Mouse (Mus musculus) hindbrain, embryonic 10.5 days (tissue): ENCODE results near the gene Soat1. TPM values are rescaled to one million over a fixed set of nuclear protein-coding genes. Genes with fewer than 3 reads are reported as not detected.
"Not testable (repeated sequence)": the region's sequence is repeated elsewhere in the genome, so short reads cannot be mapped to it uniquely, and the experiment has no call there.

Source experiments
- DNase-seq: peaks from one replicate; pipeline ENCODE4 v3.0.0-alpha.2; 2017; ENCODE audit warnings: low spot score
- H3K27ac ChIP-seq: fragments of 300-500 bp; sonication (generic); 2 replicates; pipeline ENCODE4 v1.5.1; 2016; ENCODE audit warnings: mild to moderate bottlenecking, moderate library complexity
- H3K27me3 ChIP-seq: fragments of 300-500 bp; sonication (generic); 2 replicates; pipeline ENCODE4 v1.6.1; 2016; ENCODE audit warnings: mild to moderate bottlenecking; ENCODE audit not compliant: poor library complexity, insufficient read depth, severe bottlenecking
- H3K36me3 ChIP-seq: fragments of 300-500 bp; sonication (generic); 2 replicates; pipeline ENCODE4 v1.6.1; 2016; ENCODE audit warnings: mild to moderate bottlenecking, moderate library complexity
- H3K4me1 ChIP-seq: fragments of 300-500 bp; sonication (generic); replicated peaks from 2 replicates; pipeline ENCODE4 v1.6.1; 2016; ENCODE audit warnings: mild to moderate bottlenecking
- H3K4me3 ChIP-seq: fragments of 300-500 bp; sonication (generic); 2 replicates; pipeline ENCODE4 v1.5.1; 2016; ENCODE audit warnings: mild to moderate bottlenecking, moderate library complexity
- H3K9me3 ChIP-seq: fragments of 300-500 bp; sonication (generic); 2 replicates; pipeline ENCODE4 v1.6.1; 2016; ENCODE audit warnings: mild to moderate bottlenecking, moderate library complexity
- WGBS: fragments of 180-500 bp; shearing (Covaris S2); methylation state at CpG from one replicate; pipeline ENCODE4 v1.1.7; 2016; 5-methylcytosine and 5-hydroxymethylcytosine counted together
- polyA plus RNA-seq: library from polyadenylated mRNA; unstranded; fragments of >200 nt; fragmentation: Nextera tagmentation; extraction: Ambion mirVana; gene quantifications from 2 replicates; pipeline ENCODE4 v1.2.1, GENCODE M21; 2016

Soat1 gene
- 22.2 and 29.7 TPM in 2 replicates for polyA plus RNA-seq

GRCm38 (mm10) chr1:156473961-156474503, at the start of gene Soat1:
TSS of gene Soat1 (minus strand) at chr1:156474331.
- peak within 1 kb of the TSS; percentile 91 for H3K27ac ChIP-seq

DNA sequence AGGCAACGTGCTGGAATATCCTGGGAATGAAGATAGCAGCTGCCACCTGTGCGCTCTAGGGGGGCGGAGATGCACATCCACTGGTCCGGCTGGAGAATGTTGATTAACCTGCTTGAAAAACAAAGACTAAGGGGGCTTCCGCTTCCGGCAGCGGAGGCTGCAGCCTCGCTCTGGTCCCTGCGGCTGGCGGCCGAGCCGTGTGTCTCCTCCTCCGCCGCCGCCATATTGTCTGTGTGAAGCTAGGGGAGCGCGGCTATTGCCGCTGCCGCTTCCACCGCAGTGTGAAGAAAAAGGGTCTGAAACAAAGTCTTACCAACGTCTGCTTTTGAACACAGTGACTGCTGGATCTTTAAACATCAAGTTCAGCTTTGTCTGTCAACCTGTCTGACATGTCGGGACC, 49.7 kb upstream of the Soat1 start, which contains the start of gene Gm10031:
Gm10031 (plus strand) TSS at position 171 of the 400 bp plus-strand sequence.
- H3K36me3 ChIP-seq, H3K4me3 ChIP-seq, H3K27ac ChIP-seq, H3K9me3 ChIP-seq, H3K27me3 ChIP-seq, H3K4me1 ChIP-seq, DNase-seq: not testable (repeated sequence)
- WGBS = 92% methylated on average over 22 of the region's 22 CpGs

More at GRCm38 (mm10) chr1:156473961-156474503, at the start of gene Soat1:
- under 1% methylated on average over 44 of the region's 46 CpGs for WGBS
- DNase-seq = peak; percentile 92
- Histone ChIP-seq H3K4me3 (peak within 1 kb of the TSS; percentile 74), H3K4me1 (peaks cover 21% of the 10 kb centered on the region), H3K27me3 (peaks cover 6% of the 10 kb centered on the region), H3K9me3 (peaks cover 7% of the 10 kb centered on the region), H3K36me3 (peaks cover 11% of the 10 kb centered on the region)

DNA sequence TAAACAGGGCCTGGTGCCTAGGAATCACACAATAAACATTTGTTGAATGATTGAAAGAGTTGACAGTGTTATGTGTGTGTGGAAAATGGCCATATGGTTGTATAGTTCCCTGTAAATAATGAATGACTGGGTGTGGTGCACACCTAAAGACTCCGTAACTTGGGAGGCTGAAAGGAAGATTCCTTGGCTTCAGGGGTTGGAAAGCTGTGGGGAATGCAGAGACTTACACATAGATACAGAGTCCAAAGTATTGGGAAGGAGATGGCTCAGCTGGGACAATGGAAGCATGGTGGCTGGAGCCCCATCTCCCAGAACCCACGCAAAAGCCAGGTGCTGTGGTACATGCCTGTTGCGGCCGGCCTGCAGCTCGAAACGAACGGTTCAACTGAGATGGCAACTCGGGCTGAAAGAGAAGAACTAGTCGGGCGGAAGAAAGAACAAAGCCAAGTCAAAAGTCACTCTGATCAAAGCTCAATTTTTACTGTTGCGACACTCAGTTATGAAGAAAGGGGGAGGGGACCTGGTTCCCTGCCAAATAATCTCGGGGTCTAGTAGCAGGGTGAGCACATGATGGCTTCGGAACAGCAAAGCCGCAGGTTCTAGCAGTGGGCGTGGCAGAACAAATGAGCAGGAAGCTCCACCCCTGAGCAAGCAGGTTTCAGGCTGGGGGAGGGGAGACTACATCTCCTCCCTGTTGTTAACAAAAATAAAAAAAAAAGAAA, 47.8 kb upstream of the Soat1 start:
- H3K36me3 ChIP-seq = no peaks in the 10 kb centered on the region
- no peak overlapping the region for H3K27ac ChIP-seq
- WGBS = 66% methylated on average over 15 of the region's 15 CpGs
- no peaks in the 10 kb centered on the region for H3K9me3 ChIP-seq
- H3K4me1 ChIP-seq = no peaks in the 10 kb centered on the region
- DNase-seq = no peak
- H3K4me3 ChIP-seq = no peak overlapping the region
- no peaks in the 10 kb centered on the region for H3K27me3 ChIP-seq

DNA sequence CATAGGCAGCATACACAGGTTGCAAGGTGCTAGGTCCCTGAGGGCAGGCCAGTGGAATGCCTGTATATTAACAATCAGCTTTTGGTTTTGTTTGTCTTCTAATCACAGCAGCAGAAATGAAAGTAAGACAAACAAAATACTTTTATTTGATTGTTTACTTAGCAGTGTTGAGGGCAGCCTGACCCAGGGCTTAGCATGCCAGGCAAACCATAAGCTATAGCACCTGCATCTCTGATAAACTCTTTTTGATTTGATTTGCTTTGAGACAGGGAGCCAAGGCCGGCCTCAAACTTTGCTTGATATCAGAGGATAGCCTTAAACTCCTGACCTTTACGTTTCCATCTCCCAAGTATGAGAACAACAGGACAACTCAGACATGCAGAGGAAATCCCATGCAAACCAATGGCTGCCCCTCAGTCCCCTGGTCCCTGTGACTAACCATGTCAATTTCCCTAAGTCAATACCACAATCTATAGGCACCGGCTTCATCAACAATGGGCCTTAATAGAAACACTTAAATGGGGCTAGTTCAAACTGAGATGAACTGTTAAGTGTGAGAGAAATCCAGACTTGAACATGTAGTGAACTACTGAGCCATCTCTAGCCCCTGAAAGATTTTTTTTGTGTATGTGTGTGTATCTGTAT, 46.1 kb upstream of the Soat1 start:
- Histone ChIP-seq H3K4me1 (no peaks in the 10 kb centered on the region), H3K36me3 (no peaks in the 10 kb centered on the region), H3K4me3 (no peak overlapping the region), H3K27ac (no peak overlapping the region), H3K27me3 (no peaks in the 10 kb centered on the region), H3K9me3 (no peaks in the 10 kb centered on the region)
- no peak for DNase-seq
- WGBS = 84% methylated on average over 3 of the region's 3 CpGs

DNA sequence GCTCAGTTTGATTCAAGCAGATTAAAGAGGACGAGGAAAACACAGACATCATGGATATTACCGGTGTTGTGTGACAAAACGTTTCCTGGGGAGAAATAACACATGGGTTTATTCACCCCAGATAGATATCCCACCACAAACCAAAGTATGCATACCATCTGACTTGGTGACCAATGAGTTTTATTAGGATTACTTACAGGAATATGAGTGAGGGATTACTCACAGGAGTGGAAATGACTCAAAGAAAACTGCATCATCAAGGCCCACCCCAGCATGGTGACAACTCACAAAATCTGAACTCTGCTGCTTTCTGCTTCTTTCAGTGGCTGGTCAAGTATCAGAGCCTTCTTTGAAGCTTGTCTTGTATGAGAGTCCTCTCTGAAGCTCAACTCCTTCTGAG, 33.6 kb upstream of the Soat1 start:
- H3K4me1 ChIP-seq = no peaks in the 10 kb centered on the region
- no peak overlapping the region for H3K27ac ChIP-seq
- no peaks in the 10 kb centered on the region for H3K9me3 ChIP-seq
- no peaks in the 10 kb centered on the region for H3K36me3 ChIP-seq
- WGBS = 89% methylated on average over 3 of the region's 3 CpGs
- H3K27me3 ChIP-seq = no peaks in the 10 kb centered on the region
- no peak overlapping the region for H3K4me3 ChIP-seq
- DNase-seq = no peak

DNA sequence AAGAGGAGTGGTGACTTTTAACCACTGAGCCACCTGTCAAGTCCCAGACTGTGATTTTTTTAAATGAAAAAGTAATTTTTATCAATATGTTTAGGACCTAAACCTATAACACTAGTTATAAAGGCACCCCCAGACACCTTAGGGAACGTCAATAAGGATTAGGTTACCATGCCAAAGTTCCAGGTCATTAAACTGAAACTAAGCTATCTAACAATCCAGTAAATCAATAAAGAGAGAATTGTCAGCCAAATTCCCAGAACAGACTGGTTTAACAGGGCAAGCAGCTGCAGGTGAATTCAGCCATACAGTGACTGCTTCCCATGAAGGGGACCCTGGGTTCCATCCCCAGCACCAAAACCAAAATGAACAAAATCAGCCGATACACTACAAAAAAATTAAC, 31.8 kb upstream of the Soat1 start:
- 88% methylated on average over 2 of the region's 2 CpGs for WGBS

GRCm38 (mm10) chr1:156504945-156505523, 30.9 kb upstream of the Soat1 start:
- DNase-seq = no peak
- Histone ChIP-seq H3K9me3 (no peaks in the 10 kb centered on the region), H3K4me1 (no peaks in the 10 kb centered on the region), H3K36me3 (no peaks in the 10 kb centered on the region), H3K27ac (no peak overlapping the region), H3K4me3 (no peak overlapping the region), H3K27me3 (no peaks in the 10 kb centered on the region)
- WGBS = 75% methylated on average over 5 of the region's 5 CpGs

More for the DNA sequence above, 31.8 kb upstream of the Soat1 start:
- Histone ChIP-seq H3K4me3 (no peak overlapping the region), H3K27me3 (no peaks in the 10 kb centered on the region), H3K4me1 (no peaks in the 10 kb centered on the region), H3K9me3 (no peaks in the 10 kb centered on the region), H3K36me3 (no peaks in the 10 kb centered on the region), H3K27ac (no peak overlapping the region)
- no peak for DNase-seq

DNA sequence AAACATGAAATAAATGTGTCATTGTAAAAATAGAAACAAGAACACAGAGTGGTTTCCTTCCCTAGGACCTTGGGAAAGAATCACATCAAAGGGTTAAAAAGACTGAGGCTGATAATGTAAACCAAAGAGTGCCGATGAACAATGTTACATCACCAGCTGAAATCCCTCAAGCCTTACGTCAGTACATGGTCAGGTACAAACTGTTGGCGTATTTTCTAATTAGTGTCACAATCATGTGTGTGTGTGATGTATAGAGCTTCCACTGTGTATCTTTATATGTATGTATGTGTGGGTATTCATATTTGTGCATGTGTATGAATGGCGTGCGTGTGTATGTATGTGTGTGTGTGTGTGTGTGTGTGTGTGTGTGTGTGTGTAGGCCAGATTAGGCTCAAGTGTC, 22.8 kb upstream of the Soat1 start:
- no peaks in the 10 kb centered on the region for H3K9me3 ChIP-seq
- H3K4me1 ChIP-seq = no peaks in the 10 kb centered on the region
- WGBS = 83% methylated on average over 5 of the region's 5 CpGs
- H3K27ac ChIP-seq = no peak overlapping the region
- no peak for DNase-seq
- H3K36me3 ChIP-seq = no peaks in the 10 kb centered on the region
- no peaks in the 10 kb centered on the region for H3K27me3 ChIP-seq
- H3K4me3 ChIP-seq = no peak overlapping the region

DNA sequence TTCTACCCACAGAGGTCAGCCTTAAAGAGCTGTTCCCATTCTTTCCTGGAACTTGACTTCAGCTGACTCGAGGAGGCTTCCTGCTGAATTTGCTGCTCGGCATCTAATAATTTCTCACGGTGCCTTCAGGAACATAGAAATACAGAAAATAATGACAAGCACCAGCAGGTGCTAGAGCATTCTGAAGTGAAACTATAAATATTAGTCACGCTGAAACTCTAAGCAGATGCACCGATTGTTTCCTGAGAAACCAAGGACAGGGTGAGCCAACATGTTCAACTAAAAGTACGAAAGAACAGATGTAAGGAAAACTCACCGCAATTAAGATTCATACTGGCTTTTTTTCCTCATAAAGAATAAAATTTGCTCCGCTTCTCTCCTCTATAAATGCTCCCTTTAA, 20.9 kb upstream of the Soat1 start:
- WGBS = 76% methylated on average over 8 of the region's 8 CpGs
- Histone ChIP-seq H3K27ac (no peak overlapping the region), H3K4me3 (no peak overlapping the region), H3K9me3 (no peaks in the 10 kb centered on the region), H3K36me3 (no peaks in the 10 kb centered on the region), H3K4me1 (no peaks in the 10 kb centered on the region), H3K27me3 (no peaks in the 10 kb centered on the region)
- DNase-seq = no peak

DNA sequence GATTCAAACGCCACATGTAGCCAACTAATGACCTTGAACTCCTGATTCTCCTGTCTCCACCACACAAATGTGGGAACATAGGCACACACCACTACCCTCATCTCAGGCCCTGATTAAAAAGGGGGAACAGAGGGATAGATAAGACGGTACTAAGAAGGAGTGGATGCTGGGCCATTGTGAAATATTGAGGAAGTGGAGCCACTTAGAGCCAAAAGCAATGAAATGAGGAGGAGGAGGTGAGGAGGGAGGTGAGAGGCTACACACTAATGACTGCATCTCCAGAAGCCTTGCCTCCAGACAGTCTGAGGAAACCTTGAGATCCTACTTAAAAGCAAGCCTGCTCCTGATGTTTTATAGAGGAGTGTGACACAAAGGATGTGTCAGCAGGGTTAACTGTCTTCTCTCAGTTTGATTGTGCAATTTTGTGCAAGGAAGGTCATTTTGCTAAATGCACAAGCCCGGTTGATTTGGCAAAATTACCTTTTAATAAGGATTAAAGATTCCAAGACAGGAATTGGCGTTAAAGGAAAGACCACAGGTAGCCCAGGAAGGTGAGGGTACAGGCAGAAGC, 17.2 kb upstream of the Soat1 start:
- H3K4me1 ChIP-seq = no peaks in the 10 kb centered on the region
- WGBS = 90% methylated on average over 4 of the region's 4 CpGs
- H3K9me3 ChIP-seq = no peaks in the 10 kb centered on the region
- no peak overlapping the region for H3K27ac ChIP-seq
- no peak for DNase-seq
- no peaks in the 10 kb centered on the region for H3K36me3 ChIP-seq
- no peaks in the 10 kb centered on the region for H3K27me3 ChIP-seq
- H3K4me3 ChIP-seq = no peak overlapping the region

DNA sequence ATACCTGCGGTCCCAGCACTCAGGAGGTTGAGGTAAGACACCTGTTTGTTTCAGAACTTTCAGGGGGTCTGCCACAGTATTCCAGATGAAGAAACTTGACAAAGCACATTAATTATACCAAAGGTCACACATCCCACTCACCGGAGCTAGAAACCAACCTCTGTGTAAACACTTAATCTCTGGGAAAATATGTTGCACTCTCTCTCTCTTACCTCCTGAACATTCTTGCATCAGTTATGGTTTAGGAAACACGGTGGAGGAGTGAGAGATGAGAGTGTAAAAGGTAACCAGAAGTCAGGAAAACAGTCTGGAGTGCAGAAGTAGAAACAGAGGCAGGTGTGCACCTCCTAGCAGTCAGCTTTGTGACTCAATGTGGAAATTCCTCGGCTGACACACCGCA, 13.9 kb upstream of the Soat1 start:
- Histone ChIP-seq H3K27ac (no peak overlapping the region), H3K27me3 (no peaks in the 10 kb centered on the region), H3K9me3 (no peaks in the 10 kb centered on the region), H3K36me3 (no peaks in the 10 kb centered on the region), H3K4me3 (no peak overlapping the region), H3K4me1 (no peaks in the 10 kb centered on the region)
- WGBS = 92% methylated on average over 5 of the region's 5 CpGs
- no peak for DNase-seq

- H3K4me3 ChIP-seq = no peak overlapping the region
- H3K9me3 ChIP-seq = no peaks in the 10 kb centered on the region
- H3K36me3 ChIP-seq = no peaks in the 10 kb centered on the region
- H3K27me3 ChIP-seq = no peaks in the 10 kb centered on the region
- no peak for DNase-seq
- no peak overlapping the region for H3K27ac ChIP-seq
- WGBS = 92% methylated on average over 7 of the region's 7 CpGs
- no peaks in the 10 kb centered on the region for H3K4me1 ChIP-seq
Observed at GRCm38 (mm10) chr1:156487498-156487897, 13.4 kb upstream of the Soat1 start.

- no peak for DNase-seq
- peaks cover 6% of the 10 kb centered on the region for H3K27me3 ChIP-seq
Observed at GRCm38 (mm10) chr1:156481826-156482225, 7.7 kb upstream of the Soat1 start.

More at GRCm38 (mm10) chr1:156481826-156482225, 7.7 kb upstream of the Soat1 start:
- no peak overlapping the region for H3K4me3 ChIP-seq
- H3K36me3 ChIP-seq = no peaks in the 10 kb centered on the region
- no peak overlapping the region for H3K27ac ChIP-seq
- no peaks in the 10 kb centered on the region for H3K4me1 ChIP-seq
- 89% methylated on average over 3 of the region's 3 CpGs for WGBS
- H3K9me3 ChIP-seq = no peaks in the 10 kb centered on the region
